Mouse (Mus musculus) myocyte (in vitro differentiated cells): ENCODE results near the gene Itpkb.
"Not testable (repeated sequence)": the region's sequence is repeated elsewhere in the genome, so short reads cannot be mapped to it uniquely, and the experiment has no call there.

Source experiments
- CEBPB ChIP-seq: IDR thresholded peaks from 2 replicates; pipeline ENCODE4 v1.6.1; 2011; ENCODE audit warnings: mild to moderate bottlenecking, moderate library complexity; ENCODE audit not compliant: poor library complexity, insufficient read depth, severe bottlenecking
- E2F4 ChIP-seq: IDR thresholded peaks from one replicate; pipeline ENCODE4 v1.6.1; 2011; ENCODE audit warnings: mild to moderate bottlenecking, control low read depth, moderate library complexity; ENCODE audit not compliant: insufficient read depth
- MAX ChIP-seq: IDR thresholded peaks from one replicate; pipeline ENCODE4 v1.6.1; 2011; ENCODE audit warnings: low read depth, mild to moderate bottlenecking, control low read depth
- MYOG ChIP-seq, 3 experiments: IDR thresholded peaks; one replicate each; pipeline ENCODE4 v1.6.1; 2011; ENCODE audit warnings: control low read depth in 2 of 3, low read depth in 2 of 3, mild to moderate bottlenecking in 2 of 3; ENCODE audit not compliant: insufficient read length in 2 of 3, control insufficient read depth in 1 of 3, insufficient read depth in 1 of 3
- POLR2A ChIP-seq: IDR thresholded peaks from one replicate; pipeline ENCODE4 v1.6.1; 2011; ENCODE audit warnings: low read depth, mild to moderate bottlenecking, control low read depth, moderate library complexity; ENCODE audit not compliant: insufficient read length
- REST ChIP-seq: IDR thresholded peaks from one replicate; pipeline ENCODE4 v1.6.1; 2011; ENCODE audit warnings: mild to moderate bottlenecking, control low read depth, moderate library complexity; ENCODE audit not compliant: insufficient read depth, insufficient read length
- SRF ChIP-seq: IDR thresholded peaks from one replicate; pipeline ENCODE4 v1.6.1; 2011; ENCODE audit warnings: low read depth; ENCODE audit not compliant: control insufficient read depth, insufficient read length
- TCF3 ChIP-seq: IDR thresholded peaks from one replicate; pipeline ENCODE4 v1.6.1; 2011; ENCODE audit warnings: low read depth, control low read depth; ENCODE audit not compliant: insufficient read length
- USF1 ChIP-seq: IDR thresholded peaks from one replicate; pipeline ENCODE4 v1.6.1; 2011; ENCODE audit warnings: low read depth, mild to moderate bottlenecking, control low read depth, moderate library complexity

GRCm38 (mm10) chr1:180389213-180389760, 59.0 kb downstream of the Itpkb start:
- TF ChIP-seq USF1; POLR2A; MYOG (IDR thresholded peaks at IDR 0.05; ENCODE audit: control insufficient read depth in 1 of 3, insufficient read depth in 1 of 3, insufficient read length in 2 of 3, low read depth in 2 of 3); E2F4; MAX; CEBPB; TCF3; SRF; REST: not testable (repeated sequence)
